Mouse (Mus musculus) heart, embryonic 11.5 days (tissue): ENCODE results near the gene Foxm1. TPM values are rescaled to one million over a fixed set of nuclear protein-coding genes. Genes with fewer than 3 reads are reported as not detected.

Experiments used
- ATAC-seq: fragments of 200-750 bp; cut with Nextera tagmentation; replicated peaks from 2 replicates; pipeline ENCODE4 v1.8.0; 2017; ENCODE audit warnings: moderate library complexity; ENCODE audit not compliant: insufficient number of reproducible peaks, low FRiP score, low TSS enrichment
- H3K27ac ChIP-seq: fragments of 300-500 bp; sonication (generic); 2 replicates; pipeline ENCODE4 v1.5.1; 2014; ENCODE audit warnings: mild to moderate bottlenecking, low read depth, low read length
- H3K27me3 ChIP-seq: fragments of 300-500 bp; sonication (generic); 2 replicates; pipeline ENCODE4 v1.6.1; 2014; ENCODE audit warnings: mild to moderate bottlenecking, low read length, mixed read lengths; ENCODE audit not compliant: control insufficient read depth, insufficient read depth
- H3K36me3 ChIP-seq: fragments of 300-500 bp; sonication (generic); 2 replicates; pipeline ENCODE4 v1.6.1; 2014; ENCODE audit warnings: mild to moderate bottlenecking, low read length, moderate library complexity, mixed read lengths; ENCODE audit not compliant: control insufficient read depth, insufficient read depth
- H3K4me1 ChIP-seq: fragments of 300-500 bp; sonication (generic); 2 replicates; pipeline ENCODE4 v1.6.1; 2014; ENCODE audit warnings: low read length; ENCODE audit not compliant: control insufficient read depth, insufficient read depth
- H3K4me2 ChIP-seq: fragments of 300-500 bp; sonication (generic); 2 replicates; pipeline ENCODE4 v1.6.1; 2014; ENCODE audit warnings: mild to moderate bottlenecking, moderate library complexity
- H3K4me3 ChIP-seq: fragments of 300-500 bp; sonication (generic); 2 replicates; pipeline ENCODE4 v1.5.1; 2014; ENCODE audit warnings: low read depth, low read length
- H3K9ac ChIP-seq: fragments of 300-500 bp; sonication (generic); 2 replicates; pipeline ENCODE4 v1.6.1; 2014; ENCODE audit warnings: mild to moderate bottlenecking, low read depth, low read length, moderate library complexity
- H3K9me3 ChIP-seq: fragments of 300-500 bp; sonication (generic); replicated peaks from 2 replicates; pipeline ENCODE4 v1.6.1; 2016; ENCODE audit warnings: low read length; ENCODE audit not compliant: control insufficient read depth
- WGBS: fragments of 180-500 bp; shearing (Covaris S2); extraction: QIAGEN DNeasy Blood & Tissue Kit; methylation state at CpG from one replicate; pipeline ENCODE4 v1.1.7; 2014; ENCODE audit not compliant: insufficient replicate concordance; 5-methylcytosine and 5-hydroxymethylcytosine counted together
- polyA plus RNA-seq: library from polyadenylated mRNA; unstranded; fragments of >200 nt; fragmentation: Nextera tagmentation; extraction: Ambion mirVana; gene quantifications from 2 replicates; pipeline ENCODE4 v1.2.1, GENCODE M21; 2014

Gene Foxm1
- 23.1 and 26.1 TPM in 2 replicates for polyA plus RNA-seq

DNA sequence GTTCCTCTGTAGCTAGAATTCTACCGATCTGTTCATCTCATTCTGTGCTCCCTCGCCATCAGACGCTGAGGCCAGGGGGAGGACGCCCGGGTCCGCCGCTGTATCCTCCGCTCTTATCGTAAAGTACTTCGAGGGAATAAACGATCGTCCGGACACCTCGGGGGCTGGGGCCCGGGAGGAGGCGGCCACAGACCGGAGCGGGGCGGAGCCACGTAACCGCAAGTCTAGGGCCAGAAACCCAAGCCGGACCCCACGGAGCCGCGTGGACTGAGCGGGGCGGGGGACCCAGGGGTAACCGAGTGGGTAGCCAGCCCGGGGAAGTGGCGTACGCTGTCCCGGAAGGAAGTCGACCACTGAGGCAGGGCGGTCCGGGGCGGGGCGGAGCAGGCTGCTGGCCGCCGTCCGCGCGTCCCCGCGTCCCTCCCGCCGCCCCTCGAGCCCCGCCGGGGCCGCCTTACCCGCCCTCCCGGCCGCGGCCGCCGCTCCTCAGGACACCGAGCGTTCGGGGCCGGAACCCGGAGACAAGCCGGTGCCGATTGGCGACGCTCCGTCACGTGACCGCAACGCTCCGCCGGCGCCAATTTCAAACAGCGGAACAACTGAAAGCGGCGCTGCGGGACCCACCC is at the start of gene Foxm1, which contains the start of gene Rhno1:
Foxm1 (plus strand) TSS at position 587 of the 626 bp plus-strand sequence.
Rhno1 (minus strand) TSS at position 531 of the 626 bp plus-strand sequence.
- Histone ChIP-seq H3K4me3 (peak within 1 kb of the TSS; percentile 96), H3K4me2 (peak within 1 kb of the TSS; percentile 85), H3K27me3 (no peaks in the 10 kb centered on the region), H3K9ac (peak within 1 kb of the TSS; percentile 86), H3K9me3 (no peaks in the 10 kb centered on the region), H3K36me3 (peaks cover 25% of the 10 kb centered on the region), H3K4me1 (peaks cover 11% of the 10 kb centered on the region), H3K27ac (peak within 1 kb of the TSS; percentile 96)
- WGBS: under 1% methylated on average over 58 of the region's 76 CpGs
- peak; percentile 86 for ATAC-seq

- WGBS: 81% methylated on average over 6 of the region's 6 CpGs
- H3K4me1 ChIP-seq: no peaks in the 10 kb centered on the region
- no peak overlapping the region for H3K4me2 ChIP-seq
- H3K36me3 ChIP-seq: no peaks in the 10 kb centered on the region
- H3K27me3 ChIP-seq: no peaks in the 10 kb centered on the region
- no peak overlapping the region for H3K9ac ChIP-seq
- H3K9me3 ChIP-seq: no peaks in the 10 kb centered on the region
- ATAC-seq: no peak
- H3K27ac ChIP-seq: no peak overlapping the region
- no peak overlapping the region for H3K4me3 ChIP-seq
Measured at GRCm38 (mm10) chr6:128314796-128315195, 48.0 kb upstream of the Foxm1 start.

GRCm38 (mm10) chr6:128315597-128315996 is 47.2 kb upstream of the Foxm1 start:
- Histone ChIP-seq H3K27me3 (no peaks in the 10 kb centered on the region), H3K9me3 (no peaks in the 10 kb centered on the region), H3K4me3 (no peak overlapping the region), H3K4me2 (no peak overlapping the region), H3K27ac (no peak overlapping the region), H3K9ac (no peak overlapping the region), H3K36me3 (no peaks in the 10 kb centered on the region), H3K4me1 (no peaks in the 10 kb centered on the region)
- ATAC-seq: no peak
- WGBS: 69% methylated on average over 8 of the region's 8 CpGs

- WGBS: 15% methylated on average over 4 of the region's 4 CpGs
- Histone ChIP-seq H3K4me1 (no peaks in the 10 kb centered on the region), H3K4me3 (no peak overlapping the region), H3K9ac (no peak overlapping the region), H3K4me2 (no peak overlapping the region), H3K9me3 (no peaks in the 10 kb centered on the region), H3K36me3 (peaks cover 16% of the 10 kb centered on the region), H3K27me3 (no peaks in the 10 kb centered on the region), H3K27ac (no peak overlapping the region)
- ATAC-seq: no peak
Measured at GRCm38 (mm10) chr6:128318317-128318716, 44.5 kb upstream of the Foxm1 start.

DNA sequence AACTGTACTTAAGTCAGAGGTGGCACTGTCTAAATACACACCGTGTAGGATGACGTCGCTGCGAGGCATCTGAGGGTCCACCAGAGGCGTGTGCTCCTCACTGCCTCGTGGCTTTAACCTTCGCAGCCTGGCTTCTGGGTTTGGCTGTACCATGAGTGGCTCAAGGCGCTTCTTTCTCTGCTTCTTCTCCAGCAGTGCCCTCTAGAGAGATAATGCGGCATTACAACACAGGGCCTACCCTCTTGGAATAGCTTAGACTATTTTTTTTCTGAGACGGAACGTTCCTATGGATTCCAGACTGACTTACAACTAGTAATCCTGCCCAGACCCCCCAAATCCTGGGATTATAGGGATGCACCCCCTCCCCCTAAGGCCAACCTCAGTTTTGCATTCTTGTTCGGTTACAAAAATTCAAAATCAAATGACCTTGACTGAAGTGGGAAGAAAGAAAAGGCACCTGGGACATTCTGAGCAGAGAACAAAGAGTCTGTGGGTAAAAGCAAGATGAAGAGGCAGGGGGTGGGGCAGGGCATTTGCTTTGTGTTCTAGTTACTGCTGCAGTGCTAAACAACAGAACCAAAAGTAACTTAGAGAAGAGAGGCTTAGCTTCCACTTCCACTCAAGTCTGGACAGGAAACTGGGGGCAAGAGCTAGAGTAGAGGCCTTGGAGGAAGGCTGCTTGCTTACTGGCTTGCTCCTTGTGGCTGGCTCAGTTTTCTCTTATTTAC is 28.2 kb upstream of the Foxm1 start:
- peak overlapping the region; percentile 9; the same call in 1 of the 2 replicates for H3K4me2 ChIP-seq
- WGBS: 17% methylated on average over 12 of the region's 12 CpGs
- H3K4me1 ChIP-seq: peaks cover 10% of the 10 kb centered on the region; the same call in 1 of the 2 replicates
- no peak overlapping the region for H3K27ac ChIP-seq
- ATAC-seq: no peak; the same call in 1 of the 2 replicates
- peaks cover 18% of the 10 kb centered on the region for H3K36me3 ChIP-seq
- H3K4me3 ChIP-seq: no peak overlapping the region
- H3K9ac ChIP-seq: no peak overlapping the region
- H3K27me3 ChIP-seq: no peaks in the 10 kb centered on the region
- no peaks in the 10 kb centered on the region for H3K9me3 ChIP-seq

DNA sequence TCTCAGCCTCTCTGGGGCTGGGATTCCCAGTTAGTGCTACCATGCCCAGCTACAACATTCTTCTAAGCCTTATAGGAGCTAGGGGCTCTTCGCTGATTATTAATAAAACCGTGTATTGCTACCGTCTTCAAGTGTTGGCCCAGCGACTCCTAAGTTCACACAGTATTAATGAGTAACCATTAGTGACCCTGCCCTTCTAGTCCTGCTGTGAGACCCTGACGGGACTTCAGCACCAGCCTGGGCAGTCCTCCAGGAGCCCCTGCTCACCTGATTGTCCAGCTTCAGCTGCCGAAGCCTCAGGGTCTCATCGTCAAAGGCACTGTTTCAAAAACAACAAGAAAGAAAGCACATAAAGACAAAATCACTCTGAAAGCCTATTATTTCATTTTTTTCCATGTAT is 25.3 kb upstream of the Foxm1 start:
- 80% methylated on average over 7 of the region's 7 CpGs for WGBS
- H3K27me3 ChIP-seq: no peaks in the 10 kb centered on the region
- no peak for ATAC-seq
- H3K36me3 ChIP-seq: 0 out of 2 replicates have a peak, but pooled peaks cover 6% of the 10 kb centered on the region
- H3K27ac ChIP-seq: no peak overlapping the region
- H3K9ac ChIP-seq: no peak overlapping the region
- H3K4me2 ChIP-seq: no peak overlapping the region
- no peak overlapping the region for H3K4me3 ChIP-seq
- peaks cover 10% of the 10 kb centered on the region; the same call in 1 of the 2 replicates for H3K4me1 ChIP-seq
- H3K9me3 ChIP-seq: no peaks in the 10 kb centered on the region

DNA sequence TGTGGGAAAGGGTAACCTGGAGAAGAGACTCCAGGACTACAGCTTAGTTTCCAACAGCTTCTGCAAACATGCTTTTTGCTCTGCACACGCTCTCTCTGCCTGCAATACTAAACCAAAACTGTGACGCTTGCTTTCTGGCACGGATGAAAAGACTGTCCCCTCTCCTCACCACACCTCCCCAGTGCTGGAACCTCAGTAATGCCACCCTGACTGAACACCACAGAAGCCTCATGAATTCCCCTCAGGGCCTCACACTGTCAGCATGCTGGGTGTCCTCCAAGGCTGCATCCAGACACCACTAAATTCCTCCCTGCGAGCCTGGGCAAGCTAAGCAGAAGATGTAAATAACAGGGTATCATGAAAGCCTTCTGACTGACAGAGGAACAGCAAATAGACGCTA is 23.9 kb upstream of the Foxm1 start:
- WGBS: 41% methylated on average over 5 of the region's 5 CpGs
- H3K27ac ChIP-seq: no peak overlapping the region
- ATAC-seq: no peak
- 0 out of 2 replicates have a peak, but pooled peaks cover 3% of the 10 kb centered on the region for H3K36me3 ChIP-seq
- no peak overlapping the region for H3K4me2 ChIP-seq
- H3K4me1 ChIP-seq: peaks cover 10% of the 10 kb centered on the region; the same call in 1 of the 2 replicates
- H3K9me3 ChIP-seq: no peaks in the 10 kb centered on the region
- no peak overlapping the region for H3K9ac ChIP-seq
- H3K27me3 ChIP-seq: no peaks in the 10 kb centered on the region
- no peak overlapping the region for H3K4me3 ChIP-seq

- Histone ChIP-seq H3K4me1 (peaks cover 7% of the 10 kb centered on the region; the same call in 1 of the 2 replicates), H3K4me3 (no peak overlapping the region), H3K4me2 (no peak overlapping the region), H3K9ac (no peak overlapping the region), H3K36me3 (no peaks in the 10 kb centered on the region), H3K27me3 (no peaks in the 10 kb centered on the region), H3K9me3 (no peaks in the 10 kb centered on the region), H3K27ac (no peak overlapping the region)
- ATAC-seq: no peak
- WGBS: 93% methylated on average over 11 of the region's 11 CpGs
Measured at GRCm38 (mm10) chr6:128341956-128342723, 20.6 kb upstream of the Foxm1 start.
